Mouse (Mus musculus): Measurements from ENCODE around the gene Ttc27. TPM values are rescaled to one million over a fixed set of nuclear protein-coding genes. Genes with fewer than 3 reads are reported as not detected.

The Ttc27 gene
- polyA plus RNA-seq, 1 experiment, result 10.5 TPM

DNA sequence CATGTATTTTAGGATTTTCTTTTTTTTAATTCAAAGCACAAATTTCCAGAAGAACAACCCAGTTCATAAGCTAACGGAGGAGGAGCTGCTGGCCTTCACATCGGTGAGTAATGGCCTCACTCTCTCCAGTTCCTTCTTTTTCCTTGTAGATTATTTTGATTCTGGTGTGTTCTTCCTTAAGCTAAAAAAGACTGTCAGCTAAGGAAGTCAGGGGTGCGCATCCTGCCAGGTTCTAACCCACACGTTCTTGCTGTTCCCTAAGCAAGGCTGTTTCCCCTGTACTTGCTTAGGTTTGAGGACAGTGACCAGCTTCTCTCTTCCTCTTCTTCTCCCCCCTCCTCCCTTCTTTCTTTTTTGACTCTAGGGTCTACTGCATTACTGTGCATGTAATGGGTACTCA lies 33.5 kb downstream of the Ttc27 start:
- H3K4me3 ChIP-seq (ENCODE audit: control insufficient read depth, low read depth, low read length), result no peak overlapping the region
- H3K27ac ChIP-seq (ENCODE audit: control insufficient read depth, insufficient read depth, low read depth, low read length), result no peak overlapping the region

GRCm38 (mm10) chr17:74752906-74753627 lies 35.5 kb downstream of the Ttc27 start:
- no peaks in the 10 kb centered on the region for H3K27me3 ChIP-seq (ENCODE audit: control insufficient read depth, insufficient read depth, low read length)
- no peak for TF ChIP-seq CTCF (IDR thresholded peaks at IDR 0.05; ENCODE audit: control insufficient read depth, insufficient read depth, insufficient replicate concordance, low read depth, low read length)
- no peak for TF ChIP-seq POLR2A (IDR thresholded peaks at IDR 0.05; ENCODE audit: control insufficient read depth, low read depth, low read length)

More for the DNA sequence above, 33.5 kb downstream of the Ttc27 start:
- Histone ChIP-seq H3K4me1 (ENCODE audit: control insufficient read depth, insufficient read depth, low read length) (no peaks in the 10 kb centered on the region), H3K36me3 (ENCODE audit: control insufficient read depth, insufficient read depth, low read length) (no peaks in the 10 kb centered on the region; the same call in 1 of the 2 replicates), H3K27me3 (ENCODE audit: control insufficient read depth, insufficient read depth, low read length) (no peaks in the 10 kb centered on the region)
- TF ChIP-seq POLR2A (IDR thresholded peaks at IDR 0.05; ENCODE audit: control insufficient read depth, low read depth, low read length), result no peak

GRCm38 (mm10) chr17:74753628-74754104 lies 36.1 kb downstream of the Ttc27 start:
- TF ChIP-seq POLR2A (IDR thresholded peaks at IDR 0.05; ENCODE audit: control insufficient read depth, low read depth, low read length) (no peak), CTCF (IDR thresholded peaks at IDR 0.05; ENCODE audit: control insufficient read depth, insufficient read depth, insufficient replicate concordance, low read depth, low read length) (no peak)
- no peaks in the 10 kb centered on the region for H3K4me1 ChIP-seq (ENCODE audit: control insufficient read depth, insufficient read depth, low read length)
- no peaks in the 10 kb centered on the region for H3K27me3 ChIP-seq (ENCODE audit: control insufficient read depth, insufficient read depth, low read length)
- H3K27ac ChIP-seq (ENCODE audit: control insufficient read depth, insufficient read depth, low read depth, low read length), result no peak overlapping the region
- no peaks in the 10 kb centered on the region; the same call in 1 of the 2 replicates for H3K36me3 ChIP-seq (ENCODE audit: control insufficient read depth, insufficient read depth, low read length)
- no peak overlapping the region for H3K4me3 ChIP-seq (ENCODE audit: control insufficient read depth, low read depth, low read length)

More at GRCm38 (mm10) chr17:74752906-74753627, 35.5 kb downstream of the Ttc27 start:
- no peaks in the 10 kb centered on the region; the same call in 1 of the 2 replicates for H3K36me3 ChIP-seq (ENCODE audit: control insufficient read depth, insufficient read depth, low read length)
- H3K4me3 ChIP-seq (ENCODE audit: control insufficient read depth, low read depth, low read length), result no peak overlapping the region
- no peak overlapping the region for H3K27ac ChIP-seq (ENCODE audit: control insufficient read depth, insufficient read depth, low read depth, low read length)
- H3K4me1 ChIP-seq (ENCODE audit: control insufficient read depth, insufficient read depth, low read length), result no peaks in the 10 kb centered on the region

DNA sequence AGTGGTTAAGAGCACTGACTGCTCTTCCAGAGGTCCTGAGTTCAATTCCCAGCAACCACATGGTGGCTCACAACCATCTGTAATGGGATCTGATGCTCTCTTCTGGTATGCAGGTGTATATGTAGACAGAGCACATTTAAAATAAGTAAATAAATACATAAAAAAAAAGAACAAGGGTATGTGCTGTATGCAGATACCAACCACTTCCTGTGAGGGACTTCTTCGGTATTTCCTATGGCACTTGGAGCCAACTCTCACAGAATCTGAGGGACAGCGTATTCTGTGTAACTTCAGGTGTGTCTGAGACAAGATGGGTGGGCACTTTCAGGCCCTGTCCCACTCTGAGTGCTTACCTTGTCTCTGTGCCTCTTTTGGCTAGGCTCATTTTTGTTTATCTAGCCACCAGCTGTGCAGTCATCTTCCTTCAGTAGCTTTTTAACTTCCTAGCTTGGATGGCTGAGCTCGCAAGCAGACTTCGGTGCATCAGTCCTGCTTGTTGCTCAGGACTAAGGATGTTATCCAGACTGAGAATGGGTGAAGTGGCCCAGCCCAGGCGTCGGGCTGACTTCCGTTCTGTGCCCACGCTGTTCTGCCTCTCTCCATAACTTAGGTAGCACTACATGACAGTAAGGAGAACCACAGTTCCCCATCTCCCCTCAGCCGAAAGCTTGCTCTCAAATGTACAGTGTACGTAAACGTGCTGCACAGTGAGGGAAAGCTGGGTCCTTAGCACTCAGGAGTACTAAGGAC lies 37.0 kb downstream of the Ttc27 start:
- Histone ChIP-seq H3K4me3 (ENCODE audit: control insufficient read depth, low read depth, low read length) (no peak overlapping the region), H3K36me3 (ENCODE audit: control insufficient read depth, insufficient read depth, low read length) (no peaks in the 10 kb centered on the region; the same call in 1 of the 2 replicates), H3K27ac (ENCODE audit: control insufficient read depth, insufficient read depth, low read depth, low read length) (no peak overlapping the region), H3K4me1 (ENCODE audit: control insufficient read depth, insufficient read depth, low read length) (no peaks in the 10 kb centered on the region), H3K27me3 (ENCODE audit: control insufficient read depth, insufficient read depth, low read length) (no peaks in the 10 kb centered on the region)
- TF ChIP-seq CTCF (IDR thresholded peaks at IDR 0.05; ENCODE audit: control insufficient read depth, insufficient read depth, insufficient replicate concordance, low read depth, low read length) (no peak), POLR2A (IDR thresholded peaks at IDR 0.05; ENCODE audit: control insufficient read depth, low read depth, low read length) (no peak)

- TF ChIP-seq POLR2A (IDR thresholded peaks at IDR 0.05; ENCODE audit: control insufficient read depth, low read depth, low read length) (no peak), CTCF (IDR thresholded peaks at IDR 0.05; ENCODE audit: control insufficient read depth, insufficient read depth, insufficient replicate concordance, low read depth, low read length) (no peak)
- H3K27ac ChIP-seq (ENCODE audit: control insufficient read depth, insufficient read depth, low read depth, low read length), result no peak overlapping the region
Observed at GRCm38 (mm10) chr17:74769390-74769811, 51.9 kb downstream of the Ttc27 start.

GRCm38 (mm10) chr17:74772364-74772763 lies 54.8 kb downstream of the Ttc27 start:
- no peaks in the 10 kb centered on the region; the same call in 1 of the 2 replicates for H3K36me3 ChIP-seq (ENCODE audit: control insufficient read depth, insufficient read depth, low read length)
- no peaks in the 10 kb centered on the region for H3K27me3 ChIP-seq (ENCODE audit: control insufficient read depth, insufficient read depth, low read length)
- H3K4me1 ChIP-seq (ENCODE audit: control insufficient read depth, insufficient read depth, low read length), result no peaks in the 10 kb centered on the region
- no peak overlapping the region for H3K4me3 ChIP-seq (ENCODE audit: control insufficient read depth, low read depth, low read length)
- no peak for TF ChIP-seq CTCF (IDR thresholded peaks at IDR 0.05; ENCODE audit: control insufficient read depth, insufficient read depth, insufficient replicate concordance, low read depth, low read length)
- no peak overlapping the region for H3K27ac ChIP-seq (ENCODE audit: control insufficient read depth, insufficient read depth, low read depth, low read length)

More at GRCm38 (mm10) chr17:74769390-74769811, 51.9 kb downstream of the Ttc27 start:
- Histone ChIP-seq H3K27me3 (ENCODE audit: control insufficient read depth, insufficient read depth, low read length) (no peaks in the 10 kb centered on the region), H3K4me1 (ENCODE audit: control insufficient read depth, insufficient read depth, low read length) (no peaks in the 10 kb centered on the region), H3K36me3 (ENCODE audit: control insufficient read depth, insufficient read depth, low read length) (no peaks in the 10 kb centered on the region; the same call in 1 of the 2 replicates), H3K4me3 (ENCODE audit: control insufficient read depth, low read depth, low read length) (no peak overlapping the region)

- Histone ChIP-seq H3K36me3 (ENCODE audit: control insufficient read depth, insufficient read depth, low read length) (no peaks in the 10 kb centered on the region; the same call in 1 of the 2 replicates), H3K27ac (ENCODE audit: control insufficient read depth, insufficient read depth, low read depth, low read length) (no peak overlapping the region), H3K4me3 (ENCODE audit: control insufficient read depth, low read depth, low read length) (no peak overlapping the region), H3K4me1 (ENCODE audit: control insufficient read depth, insufficient read depth, low read length) (no peaks in the 10 kb centered on the region), H3K27me3 (ENCODE audit: control insufficient read depth, insufficient read depth, low read length) (no peaks in the 10 kb centered on the region)
- no peak for TF ChIP-seq CTCF (IDR thresholded peaks at IDR 0.05; ENCODE audit: control insufficient read depth, insufficient read depth, insufficient replicate concordance, low read depth, low read length)
- no peak for TF ChIP-seq POLR2A (IDR thresholded peaks at IDR 0.05; ENCODE audit: control insufficient read depth, low read depth, low read length)
Observed at GRCm38 (mm10) chr17:74773556-74773955, 56.0 kb downstream of the Ttc27 start.

Measured in testis, adult 2 months (tissue).